Mouse (Mus musculus): ENCODE results near the gene Rdh9. TPM values are rescaled to one million over a fixed set of nuclear protein-coding genes. Genes with fewer than 3 reads are reported as not detected.
A peak's percentile ranks its signal among the peaks of the same experiment; 100 is the strongest.

Rdh9 gene
- polyA plus RNA-seq (2017; shearing (Covaris generic)), result under 1 TPM in 1 of 2 experiments, not detected in 1; 0.13 TPM

- no peak for ATAC-seq
These were observed at the start of gene Rdh9 for GRCm38 (mm10) chr10:127776011-127776410. Rdh9 (plus strand) TSS chr10:127776386.

GRCm38 (mm10) chr10:127728437-127728836 is 47.7 kb upstream of the Rdh9 start:
- no peak for ATAC-seq

DNA sequence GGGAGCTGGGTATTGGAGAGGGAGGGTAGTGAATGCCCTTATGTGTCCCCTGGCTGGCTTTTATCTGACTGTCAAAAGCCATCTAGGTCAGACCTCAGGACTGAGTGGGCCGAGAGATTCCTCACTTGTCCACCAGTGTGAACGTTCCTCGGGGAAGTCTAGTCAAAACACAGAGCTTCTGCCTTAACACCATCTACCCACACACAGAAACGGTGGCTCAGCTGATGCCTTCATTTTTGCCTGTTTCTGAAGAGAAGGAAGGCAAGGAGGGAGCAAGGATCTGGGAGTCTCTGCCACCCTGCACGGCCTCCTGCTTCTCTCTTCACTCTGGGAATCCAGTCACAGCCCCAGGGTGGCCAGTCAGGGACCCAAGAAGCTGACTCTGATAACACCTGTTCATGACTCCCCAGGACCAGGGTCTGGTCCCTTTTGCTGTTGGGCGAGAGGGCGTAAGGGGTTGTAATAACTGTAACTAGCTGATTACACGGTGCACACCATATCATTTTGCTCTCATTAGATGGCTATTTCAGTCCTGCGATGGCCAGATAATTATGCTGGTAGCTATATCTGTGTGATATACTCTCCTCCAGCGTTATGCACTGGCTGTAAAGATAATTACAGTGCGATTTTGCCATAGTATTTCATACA is 45.8 kb upstream of the Rdh9 start:
- ATAC-seq, result no peak

DNA sequence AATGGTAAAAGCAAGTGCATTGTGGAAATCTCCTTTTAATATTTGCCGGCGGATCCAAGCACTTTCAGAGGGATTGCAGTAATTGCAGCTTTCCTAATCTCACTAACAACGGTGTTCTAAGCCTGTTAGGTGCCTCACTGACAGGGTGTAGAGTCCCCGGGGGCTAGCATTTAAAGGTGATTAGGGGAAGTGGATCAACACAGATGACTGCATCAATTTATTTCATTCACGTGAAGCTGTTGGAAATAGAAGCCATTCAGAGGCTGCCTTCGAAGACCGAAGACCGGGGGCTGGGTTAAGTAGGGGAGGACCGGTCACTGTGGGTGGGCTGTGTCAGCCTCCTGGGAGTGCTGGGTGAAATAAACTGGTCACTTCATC is 45.3 kb upstream of the Rdh9 start:
- no peak for ATAC-seq

DNA sequence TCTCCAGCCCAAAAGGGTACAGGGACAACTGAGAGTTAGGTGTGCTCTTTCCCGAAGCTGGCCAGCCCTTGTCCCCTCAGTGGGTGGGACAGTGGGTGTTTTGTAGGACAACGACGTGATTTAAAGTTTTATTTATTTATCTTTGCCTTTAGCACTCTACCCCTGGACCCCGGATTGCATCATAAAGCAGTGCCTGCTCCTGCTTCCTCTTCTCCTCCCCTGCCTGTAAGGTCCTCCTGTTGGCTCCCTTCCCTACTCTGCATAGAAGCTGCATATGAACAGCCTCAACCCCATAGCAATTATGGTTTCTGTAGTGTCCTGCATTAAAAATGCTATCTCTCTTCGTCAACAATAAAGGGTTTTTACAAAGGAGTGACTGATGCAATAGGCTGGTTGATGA is 44.8 kb upstream of the Rdh9 start:
- ATAC-seq, result no peak

GRCm38 (mm10) chr10:127734434-127734833 is 41.8 kb upstream of the Rdh9 start:
- ATAC-seq, result no peak

- ATAC-seq, result no peak
These were observed 39.9 kb upstream of the Rdh9 start for GRCm38 (mm10) chr10:127736266-127736665.

DNA sequence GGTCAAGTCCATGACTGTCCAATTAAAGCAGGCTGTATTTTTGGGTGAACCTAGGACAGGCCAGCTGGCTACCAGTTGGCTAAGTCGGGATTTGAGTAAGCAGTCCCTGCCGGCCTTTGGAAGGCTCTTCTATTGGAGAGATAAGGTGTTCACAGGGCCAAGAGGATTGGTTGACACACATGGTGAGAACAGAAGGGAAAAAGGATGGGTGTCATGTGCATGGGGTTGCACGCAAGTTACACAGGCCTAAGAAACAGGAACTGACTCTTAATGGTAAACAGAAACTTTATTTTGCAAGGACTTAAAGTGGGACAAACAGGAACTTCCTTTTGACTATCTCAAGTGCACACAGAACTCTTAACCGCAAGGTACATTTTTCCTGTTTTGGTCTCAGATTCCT is 39.3 kb upstream of the Rdh9 start:
- no peak for ATAC-seq

DNA sequence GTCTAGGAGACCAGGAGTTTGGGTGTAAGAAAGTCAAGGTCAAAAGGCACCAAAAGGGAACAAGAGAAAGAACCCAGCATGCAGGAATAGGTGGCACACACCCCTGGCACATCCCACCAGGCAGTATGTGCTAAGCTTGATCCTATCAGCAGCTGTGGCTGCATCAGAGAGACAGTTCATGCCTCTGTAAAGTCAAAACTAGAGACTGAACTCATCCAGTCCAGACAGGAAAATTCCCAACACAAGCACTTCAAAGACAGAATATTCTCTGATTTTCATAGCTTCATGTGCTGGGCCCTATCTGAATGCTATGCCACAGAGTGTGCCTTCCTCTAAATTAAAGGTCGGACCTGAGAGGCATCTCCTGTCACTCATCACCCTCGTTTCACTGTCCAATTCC is 38.6 kb upstream of the Rdh9 start:
- ATAC-seq, result no peak

DNA sequence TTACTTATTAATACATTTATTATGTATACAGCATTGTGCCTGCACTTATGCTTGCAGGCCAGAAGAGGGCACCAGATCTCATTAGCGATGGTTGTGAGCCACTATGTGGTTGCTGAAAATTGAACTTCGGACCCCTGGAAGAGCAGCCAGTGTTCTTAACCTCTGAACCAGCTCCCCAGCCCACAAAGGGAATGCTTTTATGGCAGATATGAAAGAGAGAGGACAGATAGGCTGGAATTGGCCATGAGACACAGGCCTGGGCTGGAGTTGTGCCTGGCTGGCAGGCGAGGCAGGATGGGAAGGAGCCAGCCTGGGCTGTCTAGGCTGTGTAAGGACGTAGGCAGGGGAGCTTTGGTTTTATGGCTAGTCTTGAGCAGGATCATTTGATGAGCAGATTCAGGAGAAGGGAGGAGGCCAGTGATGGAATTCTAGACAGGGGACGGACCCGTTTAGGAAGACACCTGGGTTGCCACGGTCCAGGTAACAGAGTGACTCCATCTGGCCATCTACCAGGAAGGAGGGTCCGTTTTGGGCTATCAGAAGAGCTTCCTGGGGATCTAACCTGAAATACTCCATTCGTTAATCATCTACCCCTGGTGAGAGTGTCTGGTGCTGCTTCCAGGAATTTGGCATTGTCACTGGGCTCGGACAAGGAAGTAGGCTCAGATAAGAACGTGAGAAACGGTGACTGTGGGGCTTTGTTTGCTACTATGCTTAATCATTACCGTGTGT is 37.9 kb upstream of the Rdh9 start:
- ATAC-seq, result no peak

GRCm38 (mm10) chr10:127739083-127739660 is 37.0 kb upstream of the Rdh9 start, which contains the start of gene Zbtb39:
Zbtb39 (plus strand) TSS chr10:127739538.
- peak; percentile 67 for ATAC-seq

DNA sequence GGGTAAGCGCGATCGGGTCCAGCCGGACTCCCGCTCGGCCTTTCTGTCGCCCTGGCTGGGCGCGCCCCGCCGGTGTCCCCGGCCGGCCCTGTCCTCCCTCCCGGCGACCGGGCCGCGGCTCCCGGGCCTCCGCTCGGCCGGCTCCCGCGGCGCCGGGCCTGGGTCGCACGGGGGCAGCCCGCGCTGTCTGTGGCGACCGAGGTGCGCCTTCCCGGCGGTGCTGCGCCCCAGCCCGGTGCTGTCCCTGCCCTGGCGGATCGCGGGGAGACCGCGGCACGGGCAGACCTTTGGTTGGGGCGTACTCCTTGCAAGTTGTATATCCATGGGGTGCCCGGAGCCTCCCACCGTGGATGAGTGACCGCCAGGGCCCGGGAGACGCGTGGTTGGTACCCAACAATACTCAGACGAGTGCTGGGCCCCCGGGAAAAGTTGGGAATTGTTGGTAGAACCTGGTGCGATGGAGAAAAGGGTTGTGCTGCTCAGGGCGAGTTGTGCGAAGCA is 36.5 kb upstream of the Rdh9 start:
- peak; percentile 35 for ATAC-seq

- no peak for ATAC-seq
These were observed 31.5 kb upstream of the Rdh9 start for GRCm38 (mm10) chr10:127744661-127745060.

GRCm38 (mm10) chr10:127745886-127746285 is 30.3 kb upstream of the Rdh9 start:
- ATAC-seq, result no peak

DNA sequence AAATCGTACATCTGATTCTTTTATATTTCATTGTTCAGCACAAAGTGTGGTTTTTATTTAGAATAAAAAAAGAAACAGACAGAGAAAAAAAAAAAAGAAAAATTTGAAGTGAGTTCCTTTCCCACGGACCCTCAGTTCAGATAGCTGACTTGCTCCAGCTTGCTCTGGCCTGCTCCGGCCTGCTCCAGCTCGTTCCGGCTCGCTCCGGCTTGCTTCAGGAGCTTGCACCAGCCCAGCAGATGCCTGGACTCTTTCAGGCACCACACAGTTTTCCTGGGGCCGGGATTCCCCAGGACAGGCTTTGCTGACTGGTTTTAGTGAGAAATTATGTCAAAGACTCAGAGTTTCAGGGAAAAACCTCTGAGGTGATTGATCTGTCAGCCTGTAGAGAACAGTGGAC is 28.9 kb upstream of the Rdh9 start:
- ATAC-seq, result no peak

DNA sequence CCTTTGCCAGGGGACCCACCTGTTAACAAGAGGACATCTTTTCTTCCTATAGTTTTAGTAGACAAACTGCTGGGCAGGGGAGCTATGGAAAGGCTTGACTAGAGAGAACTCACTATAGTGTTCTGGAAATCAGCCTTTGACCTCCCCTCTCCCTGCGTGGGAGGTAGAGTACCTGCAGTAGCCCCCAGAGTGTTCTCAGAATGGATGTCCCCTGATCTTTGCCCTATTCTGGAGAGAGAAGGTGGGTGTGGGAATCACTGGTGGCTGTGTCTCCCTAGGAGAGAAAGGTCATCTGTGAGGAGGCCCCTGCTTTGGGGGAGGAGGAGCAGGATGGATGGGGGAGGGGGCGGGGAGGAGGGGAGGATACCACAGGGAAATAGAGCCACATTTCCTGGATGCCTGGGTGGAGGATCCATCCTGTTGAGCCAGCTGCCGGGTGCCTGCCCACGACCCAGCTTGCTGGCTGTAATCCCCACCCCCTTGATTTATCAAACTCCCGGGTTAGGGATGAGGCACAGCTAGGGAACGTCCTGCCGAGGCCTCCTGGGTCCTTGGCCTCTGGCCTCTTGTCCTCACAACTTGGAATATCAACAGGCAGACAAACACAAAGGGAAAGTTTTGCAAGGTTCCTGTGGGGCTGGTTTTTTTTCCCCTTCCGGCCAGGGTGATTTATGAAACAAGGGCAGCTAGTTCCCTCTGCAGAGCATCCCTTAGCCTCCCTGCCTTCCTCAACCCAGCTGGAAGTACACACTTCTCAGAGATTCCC is 27.2 kb upstream of the Rdh9 start:
- no peak for ATAC-seq

DNA sequence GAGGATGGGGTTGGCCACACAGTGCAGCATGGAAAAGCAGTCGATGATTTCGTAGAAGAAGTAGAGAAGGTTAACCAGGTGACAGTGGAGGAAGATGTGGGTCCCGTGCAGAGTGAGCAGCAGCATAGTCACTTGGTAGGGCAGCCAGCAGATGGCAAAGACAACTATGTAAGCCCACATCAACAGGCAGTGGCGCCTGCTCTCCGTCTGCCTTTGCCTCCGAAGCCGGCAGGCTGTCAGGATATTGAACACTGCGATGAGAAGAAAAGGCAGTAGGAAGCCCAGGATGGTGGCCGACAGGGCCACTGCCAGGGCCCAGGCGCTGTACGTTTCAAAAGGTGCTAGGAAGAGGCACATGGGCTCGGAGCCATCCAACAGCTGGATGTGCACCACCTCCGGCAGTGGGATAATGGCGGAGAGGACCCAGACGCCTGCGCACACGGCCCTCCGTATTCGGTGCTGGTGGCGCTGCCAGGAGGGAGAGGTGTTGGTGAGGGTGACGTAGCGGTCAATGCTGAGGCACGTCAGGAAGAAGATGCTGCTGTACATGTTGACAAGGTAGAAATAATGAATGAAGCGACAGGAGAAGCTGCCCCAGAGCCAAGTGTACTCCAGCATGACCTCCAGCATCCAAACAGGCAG is 25.9 kb upstream of the Rdh9 start:
- no peak for ATAC-seq

DNA sequence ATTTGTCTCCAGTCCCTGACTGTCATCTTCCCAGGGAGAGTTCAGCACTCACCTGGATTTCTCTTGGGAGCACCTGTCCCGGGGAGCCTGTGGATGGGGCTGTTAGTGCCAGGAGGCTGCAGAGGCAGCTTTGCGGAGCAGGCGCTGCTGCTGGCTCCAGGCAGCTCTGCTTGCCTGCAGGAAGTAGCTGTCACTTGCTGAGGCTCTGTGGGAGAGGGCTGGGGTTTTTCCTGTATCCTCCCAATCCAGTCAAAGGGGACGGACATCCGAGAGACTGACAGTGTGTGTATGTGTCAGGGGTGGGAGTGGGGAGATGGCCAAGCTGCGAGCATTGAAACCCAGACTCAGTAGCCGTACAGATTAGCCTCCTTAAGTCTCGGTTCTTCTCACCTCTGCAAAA is 24.6 kb upstream of the Rdh9 start, which contains the start of gene Gpr182:
Gene Gpr182 (minus strand): TSS at position 185 of the 400 bp plus-strand sequence.
- no peak for ATAC-seq

- no peak for ATAC-seq
These were observed 21.5 kb upstream of the Rdh9 start for GRCm38 (mm10) chr10:127754566-127755166.

- no peak for ATAC-seq
These were observed 20.9 kb upstream of the Rdh9 start for GRCm38 (mm10) chr10:127755246-127755645.

- ATAC-seq, result no peak
These were observed 20.3 kb upstream of the Rdh9 start for GRCm38 (mm10) chr10:127755770-127756468.
